Mouse (Mus musculus) cerebellum, adult 2 months (tissue): ENCODE measurements at regions not wholly inside any gene's neighbourhood (a gene's known extent, or its start where the extent isn't known, plus 50 kb on each side); places are given as distances from the start of the nearest gene placed in this dataset.

Source experiments
- CTCF ChIP-seq: fragments of 200-500 bp; IDR thresholded peaks from 2 replicates; pipeline ENCODE4 v1.5.1; 2011; ENCODE audit warnings: low read depth, mild to moderate bottlenecking, control low read depth, low read length, moderate library complexity, borderline replicate concordance; ENCODE audit not compliant: insufficient read depth
- POLR2A ChIP-seq: fragments of 200-500 bp; IDR thresholded peaks from 2 replicates; pipeline ENCODE4 v1.6.1; 2011; ENCODE audit warnings: low read length, control low read depth, borderline replicate concordance; ENCODE audit not compliant: insufficient read depth

GRCm38 (mm10) chr2:173385722-173386141, 109.4 kb upstream of the Pmepa1 start:
- TF ChIP-seq POLR2A, result no peak
- no peak for TF ChIP-seq CTCF
